In the genomic region with DNA sequence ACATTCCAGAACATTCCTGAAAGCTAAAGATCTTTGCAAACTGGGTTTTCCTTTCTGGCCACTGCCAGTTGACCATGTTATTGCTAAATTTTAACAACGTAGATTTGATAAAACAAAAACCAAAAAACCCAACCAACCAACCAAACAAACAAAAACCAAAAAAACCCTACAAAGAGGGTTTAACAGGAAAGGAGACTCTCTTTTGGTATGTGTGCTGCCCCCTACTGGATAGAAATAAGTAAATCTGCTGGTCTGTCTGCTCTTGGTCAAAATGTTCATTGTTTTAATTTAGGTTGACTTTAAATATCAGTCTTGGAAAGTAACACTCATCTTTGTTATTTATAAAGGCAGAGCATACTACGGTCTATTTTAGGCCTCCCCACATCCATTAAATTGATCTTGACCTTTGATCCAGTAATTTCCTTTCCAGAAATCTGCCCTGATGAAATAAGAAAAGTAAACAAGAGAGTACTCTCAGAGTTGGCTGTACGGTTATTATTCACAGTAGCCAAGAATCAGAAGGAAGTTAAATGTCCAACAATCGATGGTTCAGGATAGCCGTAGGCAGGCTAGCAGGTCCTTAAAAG, we compare ENCODE assay signal across 10 mouse cellular contexts. TPM values are rescaled to one million over a fixed set of nuclear protein-coding genes. Genes with fewer than 3 reads are reported as not detected.
A peak's percentile ranks its signal among the peaks of the same experiment; 100 is the strongest.
DNase-seq lines count a peak whose midpoint lies in the region; ATAC-seq and TF ChIP-seq lines count a peak whose summit lies in the region.
"Had no signal": no experiment of that assay in that cellular context is flagged by ENCODE, and none has a peak within 500 bp of the region (broad histone marks: within the 10 kb centered on the region; RNA-seq: fewer than 3 reads in every experiment).

No protein-coding gene starts in this region.

- TF ChIP-seq EP300 in heart, adult 2 months (IDR thresholded peaks at IDR 0.05; ENCODE audit: insufficient read depth, low read depth, low read length) = no peak

- H3K9me3 ChIP-seq in heart, embryonic 12.5 days (replicated peaks) = no peaks in the 10 kb centered on the region
- H3K9me3 ChIP-seq in intestine, embryonic 16.5 days (ENCODE audit: control insufficient read depth, low read length) = no peaks in the 10 kb centered on the region

- ATAC-seq in heart, embryonic 12.5 days (ENCODE audit: insufficient number of reproducible peaks, low FRiP score) = no peak
- ATAC-seq in intestine, embryonic 16.5 days = no peak

- H3K4me3 ChIP-seq in heart, adult 2 months = no peak overlapping the region
- no peak overlapping the region for H3K4me3 ChIP-seq in heart, embryonic 12.5 days
- H3K4me3 ChIP-seq in intestine, embryonic 16.5 days (ENCODE audit: low read length) = no peak overlapping the region
- H3K4me3 ChIP-seq: myocyte had no signal

- no peak overlapping the region for H3K9ac ChIP-seq in heart, adult 2 months (ENCODE audit: low read depth, low read length)
- no peak overlapping the region for H3K9ac ChIP-seq in heart, embryonic 12.5 days
- H3K9ac ChIP-seq in intestine, embryonic 16.5 days (ENCODE audit: low read depth, low read length) = no peak overlapping the region

- H3K36me3 ChIP-seq in heart, adult 2 months (ENCODE audit: control insufficient read depth, insufficient read depth, low read length) = no peaks in the 10 kb centered on the region; the same call in 1 of the 2 replicates
- no peaks in the 10 kb centered on the region for H3K36me3 ChIP-seq in heart, embryonic 12.5 days
- no peaks in the 10 kb centered on the region for H3K36me3 ChIP-seq in intestine, embryonic 16.5 days (ENCODE audit: control insufficient read depth, insufficient read depth, low read length)

- no peak for TF ChIP-seq POLR2A in heart, adult 2 months (IDR thresholded peaks at IDR 0.05; ENCODE audit: insufficient read depth, low read depth, low read length)

- no peaks in the 10 kb centered on the region for H3K27me3 ChIP-seq in heart, adult 2 months (ENCODE audit: control insufficient read depth, insufficient read depth, low read length)
- H3K27me3 ChIP-seq in heart, embryonic 12.5 days (replicated peaks) = no peaks in the 10 kb centered on the region
- no peaks in the 10 kb centered on the region for H3K27me3 ChIP-seq in intestine, embryonic 16.5 days (replicated peaks; ENCODE audit: control insufficient read depth, insufficient read depth, low read length)

- no peak overlapping the region; the same call in 1 of the 2 replicates for H3K27ac ChIP-seq in heart, adult 2 months
- no peak overlapping the region for H3K27ac ChIP-seq in heart, embryonic 12.5 days (ENCODE audit: poor library complexity, severe bottlenecking)
- H3K27ac ChIP-seq in intestine, embryonic 16.5 days (ENCODE audit: low read length) = peak overlapping the region; percentile 90

- no peak for DNase-seq in heart, adult 2 months
- DNase-seq in thymus, postnatal 0 days (ENCODE audit: low spot score) = peak; percentile 55
- no peak for DNase-seq in thymus, postnatal 25 days
- DNase-seq in ovary, adult 18-20 months (ENCODE audit: low spot score) = no peak
- DNase-seq in adrenal gland, postnatal 4 days (ENCODE audit: low spot score in 2 of 2) = no peak
- no peak for DNase-seq in spleen, postnatal 4 days (ENCODE audit: low spot score in 2 of 2)
- DNase-seq: gastrocnemius, postnatal 25 days had no signal

- 21% methylated on average over 5 of the region's 5 CpGs for WGBS in heart, adult 2 months
- 57% methylated on average over 5 of the region's 5 CpGs for WGBS in heart, embryonic 12.5 days
- WGBS in intestine, embryonic 16.5 days = 37% methylated on average over 5 of the region's 5 CpGs

- no peak overlapping the region for H3K4me2 ChIP-seq in heart, embryonic 12.5 days
- no peak overlapping the region for H3K4me2 ChIP-seq in intestine, embryonic 16.5 days (ENCODE audit: low read depth, low read length)

- H3K79me2 ChIP-seq in heart, adult 2 months (replicated peaks; ENCODE audit: control insufficient read depth, insufficient read depth, low read length) = no peaks in the 10 kb centered on the region

- peak; percentile 80 for TF ChIP-seq CTCF in heart, adult 2 months (IDR thresholded peaks at IDR 0.05)

- intact Hi-C loops in heart, adult 2 months (cut with DNase I) = loop anchor here (2.0 kb wide), 1 partner anchor 133 kb away; no protein-coding TSS in a partner anchor

- peaks cover 11% of the 10 kb centered on the region for H3K4me1 ChIP-seq in heart, adult 2 months (ENCODE audit: control insufficient read depth, insufficient read depth, low read length)
- H3K4me1 ChIP-seq in heart, embryonic 12.5 days (replicated peaks) = peaks cover 20% of the 10 kb centered on the region
- H3K4me1 ChIP-seq in intestine, embryonic 16.5 days (ENCODE audit: control insufficient read depth, insufficient read depth, low read length) = peaks cover 9% of the 10 kb centered on the region; the same call in 1 of the 2 replicates

RNA-seq across cellular contexts. Expression of gene Prr5l, which starts 54.7 kb away (rescaled TPM):
- total RNA-seq in heart, adult 2 months (2021) = 1 to 10 TPM in 1 of 2 experiments, under 1 TPM in 1; 0.89 to 3.4 TPM
- 1.1 and 1.4 TPM in 2 replicates for polyA plus RNA-seq in heart, adult 2 months (2012; rRNA removed)
- polyA plus RNA-seq in heart, embryonic 12.5 days (2016; fragmentation: Nextera tagmentation; extraction: Ambion mirVana) = 10.0 and 10.3 TPM in 2 replicates
- 4.5 and 5.1 TPM in 2 replicates for polyA plus RNA-seq in thymus, postnatal 0 days (2015; fragmentation: Nextera tagmentation; extraction: Ambion mirVana)
- polyA plus RNA-seq in intestine, embryonic 16.5 days (2015; fragmentation: Nextera tagmentation; extraction: Ambion mirVana) = 23.9 and 31.0 TPM in 2 replicates
- total RNA-seq in adrenal gland, postnatal 4 days (2021) = 1 to 10 TPM; 4.8 to 6.1 TPM

RNA-seq across cellular contexts. Expression of gene Commd9, which starts 57.9 kb away (rescaled TPM):
- 10 to 100 TPM; 23.7 to 26.1 TPM for total RNA-seq in heart, adult 2 months (2021)
- polyA plus RNA-seq in heart, adult 2 months (2012; rRNA removed) = 54.7 and 71.0 TPM in 2 replicates
- 50.5 and 50.7 TPM in 2 replicates for polyA plus RNA-seq in heart, embryonic 12.5 days (2016; fragmentation: Nextera tagmentation; extraction: Ambion mirVana)
- polyA plus RNA-seq in thymus, postnatal 0 days (2015; fragmentation: Nextera tagmentation; extraction: Ambion mirVana) = 53.0 and 59.3 TPM in 2 replicates
- 79.1 and 82.8 TPM in 2 replicates for polyA plus RNA-seq in intestine, embryonic 16.5 days (2015; fragmentation: Nextera tagmentation; extraction: Ambion mirVana)
- total RNA-seq in adrenal gland, postnatal 4 days (2021) = 10 to 100 TPM; 44.0 to 45.3 TPM
